Mouse (Mus musculus) 3T3-L1 (cell line): ENCODE measurements around the gene Osbpl3.

ENCODE experiments used
- DNase-seq: peaks from one replicate; pipeline ENCODE4 v3.0.0-alpha.2; 2015; ENCODE audit warnings: low read depth, low spot score

Osbpl3 gene

GRCm38 (mm10) chr6:50455829-50456469 is at the start of gene Osbpl3:
Gene Osbpl3 (minus strand): TSS chr6:50456201.
- peak; percentile 99 for DNase-seq

GRCm38 (mm10) chr6:50505531-50505930 is 49.5 kb upstream of the Osbpl3 start:
- no peak for DNase-seq

GRCm38 (mm10) chr6:50504711-50505110 is 48.7 kb upstream of the Osbpl3 start:
- no peak for DNase-seq

GRCm38 (mm10) chr6:50503779-50504178 is 47.8 kb upstream of the Osbpl3 start:
- no peak for DNase-seq

GRCm38 (mm10) chr6:50503031-50503430 is 47.0 kb upstream of the Osbpl3 start:
- DNase-seq: no peak

- DNase-seq: peak; percentile 94
These were observed 42.3 kb upstream of the Osbpl3 start for GRCm38 (mm10) chr6:50498346-50498745.

- DNase-seq: no peak
These were observed 34.5 kb upstream of the Osbpl3 start for GRCm38 (mm10) chr6:50490519-50490918.

GRCm38 (mm10) chr6:50489380-50489779 is 33.4 kb upstream of the Osbpl3 start:
- DNase-seq: no peak

GRCm38 (mm10) chr6:50486035-50486902 is 30.3 kb upstream of the Osbpl3 start:
- no peak for DNase-seq

- DNase-seq: no peak
These were observed 27.4 kb upstream of the Osbpl3 start for GRCm38 (mm10) chr6:50483426-50483825.

- no peak for DNase-seq
These were observed 25.5 kb upstream of the Osbpl3 start for GRCm38 (mm10) chr6:50481460-50481859.

GRCm38 (mm10) chr6:50466451-50466850 is 10.4 kb upstream of the Osbpl3 start:
- DNase-seq: no peak

GRCm38 (mm10) chr6:50464690-50465485 is 8.9 kb upstream of the Osbpl3 start:
- no peak for DNase-seq

GRCm38 (mm10) chr6:50462026-50462425 is 6.0 kb upstream of the Osbpl3 start:
- peak; percentile 75 for DNase-seq

- peak; percentile 40 for DNase-seq
These were observed 5.6 kb upstream of the Osbpl3 start for GRCm38 (mm10) chr6:50461585-50461984.

- no peak for DNase-seq
These were observed 4.6 kb upstream of the Osbpl3 start for GRCm38 (mm10) chr6:50460646-50461045.

- DNase-seq: peak; percentile 35
These were observed 4.2 kb upstream of the Osbpl3 start for GRCm38 (mm10) chr6:50460246-50460645.

GRCm38 (mm10) chr6:50459271-50459670 is 3.3 kb upstream of the Osbpl3 start:
- DNase-seq: peak; percentile 45

GRCm38 (mm10) chr6:50457551-50458348 is 1.7 kb upstream of the Osbpl3 start:
- DNase-seq: no peak

GRCm38 (mm10) chr6:50456706-50457105 is 705 bp upstream of the Osbpl3 start:
- no peak for DNase-seq

- peak; percentile 70 for DNase-seq
These were observed 736 bp downstream of the Osbpl3 start for GRCm38 (mm10) chr6:50455102-50455828.
